Mouse (Mus musculus): Measurements from ENCODE around the gene Capn7.

DNA sequence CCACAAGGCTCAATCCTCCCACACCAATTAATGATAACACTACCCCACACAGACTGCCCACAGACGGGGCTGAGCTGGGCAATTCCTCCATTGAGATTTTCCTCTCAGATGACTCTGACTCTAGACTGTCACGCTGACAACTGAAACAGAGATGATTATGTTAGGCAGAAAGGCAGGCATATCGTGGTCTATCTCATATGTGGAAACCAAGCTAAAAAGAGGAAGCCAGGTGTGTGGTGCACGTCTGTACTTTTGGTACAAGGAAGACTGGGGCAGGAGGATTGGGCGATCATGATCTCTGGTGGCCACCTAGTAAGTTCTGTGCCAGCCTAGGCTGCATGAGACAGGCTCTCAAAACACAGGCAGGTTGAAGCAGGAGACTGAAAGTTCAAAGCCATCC lies 66.3 kb downstream of the Capn7 start:
- TF ChIP-seq MYC (IDR thresholded peaks at IDR 0.05; ENCODE audit: low read depth, low read length), result peak; percentile 66; the same call in 1 of the 2 replicates
- TF ChIP-seq USF2 (conservative IDR thresholded peaks at IDR 0.05; ENCODE audit: low read depth, low read length), result no peak
- TF ChIP-seq CTCF (conservative IDR thresholded peaks at IDR 0.05 in 1 of 2, IDR thresholded peaks at IDR 0.05 in 1 of 2; ENCODE audit: low read depth in 2 of 2, low read length in 2 of 2), result no peak
- peak; percentile 74 for TF ChIP-seq BHLHE40 (IDR thresholded peaks at IDR 0.05; ENCODE audit: low read depth, low read length)
- TF ChIP-seq POLR2A (IDR thresholded peaks at IDR 0.05; ENCODE audit: low read depth, low read length), result peak; percentile 39; the same call in 1 of the 2 replicates
- TF ChIP-seq NELFE (IDR thresholded peaks at IDR 0.05; ENCODE audit: low read depth, low read length), result no peak
- no peak for TF ChIP-seq USF1 (IDR thresholded peaks at IDR 0.05; ENCODE audit: low read depth, low read length)
- no peak for TF ChIP-seq SMC3 (IDR thresholded peaks at IDR 0.05; ENCODE audit: low read depth, low read length)
- TF ChIP-seq HCFC1 (IDR thresholded peaks at IDR 0.05; ENCODE audit: low read depth, low read length), result no peak
